Comparison of ENCODE assay signal across 39 mouse cellular contexts in the genomic region with DNA sequence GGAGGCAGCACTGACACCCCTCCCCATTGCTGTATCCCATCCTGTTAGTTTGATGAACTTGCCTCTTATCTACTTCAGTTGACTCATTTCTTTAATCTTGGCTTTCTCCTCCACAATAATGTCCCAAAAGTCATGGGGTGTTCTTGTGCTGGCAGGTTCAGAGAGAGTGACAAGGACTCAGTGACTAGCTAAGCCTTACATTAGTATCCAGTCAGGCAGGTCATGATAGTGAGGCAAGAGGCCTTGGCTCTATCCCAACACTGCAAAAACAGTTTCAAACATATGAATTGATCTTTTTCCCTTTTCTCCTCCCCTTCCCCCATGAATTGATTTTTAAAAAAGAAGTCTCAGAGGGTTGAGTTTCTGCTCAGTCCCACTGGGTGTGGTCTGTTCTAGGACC. TPM values are rescaled to one million over a fixed set of nuclear protein-coding genes. Genes with fewer than 3 reads are reported as not detected.
DNase-seq lines count a peak whose midpoint lies in the region; ATAC-seq and TF ChIP-seq lines count a peak whose summit lies in the region.
"Had no signal": no experiment of that assay in that cellular context is flagged by ENCODE, and none has a peak within 500 bp of the region (broad histone marks: within the 10 kb centered on the region; RNA-seq: fewer than 3 reads in every experiment).

No protein-coding gene starts in this region.

- no peak for TF ChIP-seq EP300 in liver, embryonic 14.5 days (IDR thresholded peaks at IDR 0.05; ENCODE audit: low read depth)

- H3K36me3 ChIP-seq in liver, embryonic 14.5 days (replicated peaks; ENCODE audit: control insufficient read depth, insufficient read depth, low read depth), result no peaks in the 10 kb centered on the region
- H3K36me3 ChIP-seq in liver, embryonic 11.5 days (ENCODE audit: control insufficient read depth, insufficient read depth, low read length), result no peaks in the 10 kb centered on the region
- H3K36me3 ChIP-seq: forebrain, embryonic 15.5 days; hindbrain, embryonic 13.5 days; limb, embryonic 15.5 days; midbrain, embryonic 12.5 days had no signal

- TF ChIP-seq CTCF in liver, embryonic 14.5 days (IDR thresholded peaks at IDR 0.05; ENCODE audit: low read depth), result no peak

- no peaks in the 10 kb centered on the region for H3K27me3 ChIP-seq in liver, embryonic 14.5 days (ENCODE audit: control insufficient read depth, insufficient read depth, low read length)
- no peaks in the 10 kb centered on the region for H3K27me3 ChIP-seq in liver, embryonic 11.5 days (replicated peaks; ENCODE audit: control insufficient read depth, insufficient read depth, low read length)
- H3K27me3 ChIP-seq: forebrain, embryonic 15.5 days; hindbrain, embryonic 13.5 days; limb, embryonic 15.5 days; midbrain, embryonic 12.5 days; Patski had no signal

- H3K27ac ChIP-seq in liver, embryonic 14.5 days, result no peak overlapping the region
- H3K27ac ChIP-seq in liver, embryonic 11.5 days (ENCODE audit: low read depth, low read length), result no peak overlapping the region
- H3K27ac ChIP-seq: forebrain, embryonic 10.5 days; forebrain, embryonic 15.5 days; hindbrain, embryonic 13.5 days; kidney, postnatal 0 days; limb, embryonic 10.5 days; limb, embryonic 15.5 days; midbrain, embryonic 12.5 days had no signal

- no peaks in the 10 kb centered on the region for H3K9me3 ChIP-seq in liver, embryonic 14.5 days (ENCODE audit: control insufficient read depth, low read length)
- H3K9me3 ChIP-seq in liver, embryonic 11.5 days (ENCODE audit: control insufficient read depth, low read length), result no peaks in the 10 kb centered on the region
- H3K9me3 ChIP-seq: forebrain, embryonic 10.5 days; forebrain, embryonic 15.5 days; G1E; hindbrain, embryonic 13.5 days; limb, embryonic 10.5 days; limb, embryonic 15.5 days; midbrain, embryonic 12.5 days had no signal

- H3K4me3 ChIP-seq in liver, embryonic 14.5 days (ENCODE audit: insufficient read depth in 1 of 2, low read depth in 2 of 2, low read length in 2 of 2), result no peak overlapping the region
- no peak overlapping the region for H3K4me3 ChIP-seq in liver, embryonic 11.5 days (ENCODE audit: low read depth, low read length)
- H3K4me3 ChIP-seq: forebrain, embryonic 10.5 days; forebrain, embryonic 15.5 days; hindbrain, embryonic 13.5 days; limb, embryonic 10.5 days; limb, embryonic 15.5 days; midbrain, embryonic 12.5 days; myocyte had no signal

- intact Hi-C loops in left cerebral cortex, postnatal 4 days (cut with DNase I), result no loop called here

- 0 out of 2 replicates have a peak overlapping the region, but pooled peaks have one; percentile 18 for H3K9ac ChIP-seq in liver, embryonic 14.5 days (replicated peaks)
- H3K9ac ChIP-seq in liver, embryonic 11.5 days (ENCODE audit: low read depth, low read length), result no peak overlapping the region
- H3K9ac ChIP-seq: forebrain, embryonic 15.5 days; limb, embryonic 15.5 days; lung, embryonic 14.5 days; midbrain, embryonic 12.5 days had no signal

- no peak overlapping the region for H3K4me2 ChIP-seq in liver, embryonic 14.5 days (ENCODE audit: low read depth)
- H3K4me2 ChIP-seq in liver, embryonic 11.5 days, result no peak overlapping the region
- H3K4me2 ChIP-seq: forebrain, embryonic 15.5 days; heart, embryonic 11.5 days; limb, embryonic 15.5 days; lung, embryonic 14.5 days; midbrain, embryonic 12.5 days had no signal

- no peak for ATAC-seq in liver, embryonic 14.5 days (ENCODE audit: insufficient read depth)
- ATAC-seq in liver, embryonic 11.5 days (replicated peaks; ENCODE audit: low FRiP score), result no peak
- ATAC-seq: forebrain, embryonic 15.5 days; intestine, embryonic 16.5 days; Patski had no signal

- DNase-seq in adrenal gland, adult 2 months, result peak; percentile 66
- DNase-seq in adrenal gland, postnatal 25 days, result no peak
- no peak for DNase-seq in liver, embryonic 14.5 days (ENCODE audit: low read depth in 3 of 3, low spot score in 3 of 3)
- DNase-seq in liver, embryonic 11.5 days (ENCODE audit: low spot score), result no peak
- DNase-seq in adipocyte (ENCODE audit: low spot score), result peak; percentile 47
- DNase-seq in fat pad, adult 2 months (ENCODE audit: extremely low read depth, low read depth, low spot score), result peak; percentile 45
- DNase-seq in left cerebral cortex, postnatal 4 days, result no peak
- no peak for DNase-seq in embryo, embryonic 11 days
- DNase-seq: cerebellum, adult 9-10 months; gastrocnemius, postnatal 25 days; heart, adult 11 months; heart, postnatal 4 days; kidney, adult 8-10 months; layer of hippocampus, postnatal 36 days; lung, embryonic 14.5 days; thymus, postnatal 14 days had no signal

- peaks cover 17 to 26% of the 10 kb centered on the region in 2 experiments for H3K4me1 ChIP-seq in liver, embryonic 14.5 days (replicated peaks; ENCODE audit: control insufficient read depth in 2 of 2, insufficient read depth in 2 of 2, low read length in 1 of 2)
- H3K4me1 ChIP-seq in liver, embryonic 11.5 days (replicated peaks; ENCODE audit: control insufficient read depth, insufficient read depth, low read length), result peaks cover 39% of the 10 kb centered on the region

RNA-seq across cellular contexts. Expression of a gene that starts 3.4 kb away (rescaled TPM):
- total RNA-seq in adrenal gland, adult 2 months (2021), result 10 to 100 TPM; 37.6 to 37.8 TPM
- polyA plus RNA-seq in adrenal gland, adult 2 months (2012; rRNA removed), result 53.7 and 56.4 TPM in 2 replicates
- 38.1 and 52.4 TPM in 2 replicates for total RNA-seq in adrenal gland, postnatal 25 days (2021)
- 4.2 and 4.6 TPM in 2 replicates for polyA plus RNA-seq in liver, embryonic 14.5 days (2012; rRNA removed)
- 4.5 and 6.3 TPM in 2 replicates for polyA plus RNA-seq in liver, embryonic 14.5 days (2014; fragmentation: Nextera tagmentation; extraction: Ambion mirVana)
- 21.7 and 24.3 TPM in 2 replicates for polyA plus RNA-seq in liver, embryonic 11.5 days (2014; fragmentation: Nextera tagmentation; extraction: Ambion mirVana)
- 100 to 1,000 TPM; 111 to 112 TPM for total RNA-seq in left cerebral cortex, postnatal 4 days (2021)

RNA-seq across cellular contexts. Expression of a gene that starts 26.1 kb away (rescaled TPM):
- 1 to 10 TPM; 3.1 to 3.5 TPM for total RNA-seq in adrenal gland, adult 2 months (2021)
- 2.7 and 3.0 TPM in 2 replicates for polyA plus RNA-seq in adrenal gland, adult 2 months (2012; rRNA removed)
- 14.1 and 14.8 TPM in 2 replicates for total RNA-seq in adrenal gland, postnatal 25 days (2021)
- 72.6 and 86.2 TPM in 2 replicates for polyA plus RNA-seq in liver, embryonic 14.5 days (2012; rRNA removed)
- 76.0 and 90.8 TPM in 2 replicates for polyA plus RNA-seq in liver, embryonic 14.5 days (2014; fragmentation: Nextera tagmentation; extraction: Ambion mirVana)
- polyA plus RNA-seq in liver, embryonic 11.5 days (2014; fragmentation: Nextera tagmentation; extraction: Ambion mirVana), result 172 and 182 TPM in 2 replicates
- 10 to 100 TPM; 12.3 to 16.2 TPM for total RNA-seq in left cerebral cortex, postnatal 4 days (2021)

RNA-seq across cellular contexts. Expression of a gene that starts 29.2 kb away (rescaled TPM):
- total RNA-seq in adrenal gland, adult 2 months (2021), result not detected
- not detected in 2 replicates for polyA plus RNA-seq in adrenal gland, adult 2 months (2012; rRNA removed)
- total RNA-seq in adrenal gland, postnatal 25 days (2021), result not detected in 2 replicates
- not detected in 2 replicates for polyA plus RNA-seq in liver, embryonic 14.5 days (2012; rRNA removed)
- not detected in 2 replicates for polyA plus RNA-seq in liver, embryonic 14.5 days (2014; fragmentation: Nextera tagmentation; extraction: Ambion mirVana)
- not detected in 2 replicates for polyA plus RNA-seq in liver, embryonic 11.5 days (2014; fragmentation: Nextera tagmentation; extraction: Ambion mirVana)
- total RNA-seq in left cerebral cortex, postnatal 4 days (2021), result not detected
- total RNA-seq: common myeloid progenitor, adult 5-6 weeks; G1E; gastrocnemius, adult 18-20 months; gastrocnemius, postnatal 25 days; heart, postnatal 4 days; layer of hippocampus, postnatal 36 days; megakaryocyte progenitor cell, adult 5-6 weeks; midbrain, postnatal 0 days had no signal
- polyA plus RNA-seq: forebrain, embryonic 10.5 days; forebrain, embryonic 15.5 days; frontal cortex, adult 2 months; G1E; heart, embryonic 11.5 days; heart, postnatal 0 days; hindbrain, embryonic 13.5 days; intestine, embryonic 16.5 days; kidney, postnatal 0 days; large intestine, adult 2 months; limb, embryonic 10.5 days; limb, embryonic 15.5 days; lung, embryonic 14.5 days; midbrain, embryonic 12.5 days; midbrain, postnatal 0 days; myocyte; neural tube, embryonic 14.5 days; Patski; small intestine, adult 2 months; stomach, embryonic 14.5 days; urinary bladder, adult 2 months had no signal

RNA-seq across cellular contexts. Expression of a gene that starts 36.6 kb away (rescaled TPM):
- total RNA-seq in adrenal gland, adult 2 months (2021), result 100 to 1,000 TPM in 1 of 2 experiments, 10 to 100 TPM in 1; 65.9 to 101 TPM
- 43.9 and 51.8 TPM in 2 replicates for polyA plus RNA-seq in adrenal gland, adult 2 months (2012; rRNA removed)
- total RNA-seq in adrenal gland, postnatal 25 days (2021), result 59.7 and 102 TPM in 2 replicates
- 7.4 and 9.2 TPM in 2 replicates for polyA plus RNA-seq in liver, embryonic 14.5 days (2012; rRNA removed)
- 24.2 and 27.2 TPM in 2 replicates for polyA plus RNA-seq in liver, embryonic 14.5 days (2014; fragmentation: Nextera tagmentation; extraction: Ambion mirVana)
- 48.4 and 53.7 TPM in 2 replicates for polyA plus RNA-seq in liver, embryonic 11.5 days (2014; fragmentation: Nextera tagmentation; extraction: Ambion mirVana)
- 1 to 10 TPM; 4.5 to 6.1 TPM for total RNA-seq in left cerebral cortex, postnatal 4 days (2021)

RNA-seq across cellular contexts. Expression of a gene that starts 52.7 kb away (rescaled TPM):
- 10 to 100 TPM; 22.7 to 29.4 TPM for total RNA-seq in adrenal gland, adult 2 months (2021)
- 39.7 and 50.2 TPM in 2 replicates for polyA plus RNA-seq in adrenal gland, adult 2 months (2012; rRNA removed)
- 25.1 and 28.8 TPM in 2 replicates for total RNA-seq in adrenal gland, postnatal 25 days (2021)
- 4.9 and 6.8 TPM in 2 replicates for polyA plus RNA-seq in liver, embryonic 14.5 days (2012; rRNA removed)
- polyA plus RNA-seq in liver, embryonic 14.5 days (2014; fragmentation: Nextera tagmentation; extraction: Ambion mirVana), result 3.4 and 3.8 TPM in 2 replicates
- 5.8 and 6.2 TPM in 2 replicates for polyA plus RNA-seq in liver, embryonic 11.5 days (2014; fragmentation: Nextera tagmentation; extraction: Ambion mirVana)
- 1 to 10 TPM; 3.4 to 3.7 TPM for total RNA-seq in left cerebral cortex, postnatal 4 days (2021)

Comparison
In these comparisons a context has a peak if more than half of its experiments do, and no peak if none do; other contexts are left out.
1. DNase-seq: peak in adrenal gland, adult 2 months (single experiment), adipocyte (single experiment) and fat pad, adult 2 months (single experiment); none in adrenal gland, postnatal 25 days (single experiment), liver, embryonic 14.5 days (0 of 3), liver, embryonic 11.5 days (single experiment), left cerebral cortex, postnatal 4 days (single experiment) and embryo, embryonic 11 days (single experiment).